Mouse (Mus musculus) myocyte (in vitro differentiated cells): Measurements from ENCODE around the gene Fut2. TPM values are rescaled to one million over a fixed set of nuclear protein-coding genes. Genes with fewer than 3 reads are reported as not detected.
"Not testable (repeated sequence)": the region's sequence is repeated elsewhere in the genome, so short reads cannot be mapped to it uniquely, and the experiment has no call there.

Source experiments
- H3K27me3 ChIP-seq: one replicate; pipeline ENCODE4 v1.6.1; 2011; ENCODE audit not compliant: control insufficient read depth, insufficient read depth, insufficient read length
- H3K36me3 ChIP-seq: one replicate; pipeline ENCODE4 v1.6.1; 2011; ENCODE audit not compliant: control insufficient read depth, insufficient read depth
- H3K4me2 ChIP-seq: one replicate; pipeline ENCODE4 v1.6.1; 2011; ENCODE audit warnings: low read depth, control low read depth
- H3K4me3 ChIP-seq: one replicate; pipeline ENCODE4 v1.5.1; 2011; ENCODE audit warnings: mild to moderate bottlenecking, control low read depth, moderate library complexity
- H3K79me2 ChIP-seq: one replicate; pipeline ENCODE4 v1.6.1; 2011; ENCODE audit not compliant: control insufficient read depth, insufficient read depth
- H3ac ChIP-seq: one replicate; pipeline ENCODE4 v1.6.1; 2011; ENCODE audit not compliant: control insufficient read depth, insufficient read length
- CEBPB ChIP-seq: IDR thresholded peaks from 2 replicates; pipeline ENCODE4 v1.6.1; 2011; ENCODE audit warnings: mild to moderate bottlenecking, moderate library complexity; ENCODE audit not compliant: poor library complexity, insufficient read depth, severe bottlenecking
- E2F4 ChIP-seq: IDR thresholded peaks from one replicate; pipeline ENCODE4 v1.6.1; 2011; ENCODE audit warnings: mild to moderate bottlenecking, control low read depth, moderate library complexity; ENCODE audit not compliant: insufficient read depth
- MAX ChIP-seq: IDR thresholded peaks from one replicate; pipeline ENCODE4 v1.6.1; 2011; ENCODE audit warnings: low read depth, mild to moderate bottlenecking, control low read depth
- MYOD1 ChIP-seq, 3 experiments: IDR thresholded peaks; one replicate each; pipeline ENCODE4 v1.6.1; 2011; ENCODE audit warnings: control low read depth in 2 of 3, low read depth in 2 of 3, mild to moderate bottlenecking in 2 of 3, moderate library complexity in 1 of 3; ENCODE audit not compliant: insufficient read length in 2 of 3, control insufficient read depth in 1 of 3
- MYOG ChIP-seq, 3 experiments: IDR thresholded peaks; one replicate each; pipeline ENCODE4 v1.6.1; 2011; ENCODE audit warnings: control low read depth in 2 of 3, low read depth in 2 of 3, mild to moderate bottlenecking in 2 of 3; ENCODE audit not compliant: insufficient read length in 2 of 3, control insufficient read depth in 1 of 3, insufficient read depth in 1 of 3
- POLR2A ChIP-seq: IDR thresholded peaks from one replicate; pipeline ENCODE4 v1.6.1; 2011; ENCODE audit warnings: low read depth, mild to moderate bottlenecking, control low read depth, moderate library complexity; ENCODE audit not compliant: insufficient read length
- POLR2AphosphoS2 ChIP-seq: IDR thresholded peaks from one replicate; pipeline ENCODE4 v1.6.1; 2011; ENCODE audit warnings: low read depth, control low read depth; ENCODE audit not compliant: insufficient read length
- REST ChIP-seq: IDR thresholded peaks from one replicate; pipeline ENCODE4 v1.6.1; 2011; ENCODE audit warnings: mild to moderate bottlenecking, control low read depth, moderate library complexity; ENCODE audit not compliant: insufficient read depth, insufficient read length
- SRF ChIP-seq: IDR thresholded peaks from one replicate; pipeline ENCODE4 v1.6.1; 2011; ENCODE audit warnings: low read depth; ENCODE audit not compliant: control insufficient read depth, insufficient read length
- TCF12 ChIP-seq: IDR thresholded peaks from one replicate; pipeline ENCODE4 v1.6.1; 2011; ENCODE audit warnings: mild to moderate bottlenecking, control low read depth; ENCODE audit not compliant: poor library complexity, insufficient read depth, severe bottlenecking
- TCF3 ChIP-seq: IDR thresholded peaks from one replicate; pipeline ENCODE4 v1.6.1; 2011; ENCODE audit warnings: low read depth, control low read depth; ENCODE audit not compliant: insufficient read length
- USF1 ChIP-seq: IDR thresholded peaks from one replicate; pipeline ENCODE4 v1.6.1; 2011; ENCODE audit warnings: low read depth, mild to moderate bottlenecking, control low read depth, moderate library complexity
- polyA plus RNA-seq: library from polyadenylated mRNA; unstranded; fragments of >200 nt; fragmentation: generic; extraction: Trizol; gene quantifications from one replicate; pipeline ENCODE4 v1.2.1, GENCODE M21; 2012; ENCODE audit warnings: missing spikeins

Fut2 gene
- polyA plus RNA-seq, 1 experiment = 0.41 TPM

DNA sequence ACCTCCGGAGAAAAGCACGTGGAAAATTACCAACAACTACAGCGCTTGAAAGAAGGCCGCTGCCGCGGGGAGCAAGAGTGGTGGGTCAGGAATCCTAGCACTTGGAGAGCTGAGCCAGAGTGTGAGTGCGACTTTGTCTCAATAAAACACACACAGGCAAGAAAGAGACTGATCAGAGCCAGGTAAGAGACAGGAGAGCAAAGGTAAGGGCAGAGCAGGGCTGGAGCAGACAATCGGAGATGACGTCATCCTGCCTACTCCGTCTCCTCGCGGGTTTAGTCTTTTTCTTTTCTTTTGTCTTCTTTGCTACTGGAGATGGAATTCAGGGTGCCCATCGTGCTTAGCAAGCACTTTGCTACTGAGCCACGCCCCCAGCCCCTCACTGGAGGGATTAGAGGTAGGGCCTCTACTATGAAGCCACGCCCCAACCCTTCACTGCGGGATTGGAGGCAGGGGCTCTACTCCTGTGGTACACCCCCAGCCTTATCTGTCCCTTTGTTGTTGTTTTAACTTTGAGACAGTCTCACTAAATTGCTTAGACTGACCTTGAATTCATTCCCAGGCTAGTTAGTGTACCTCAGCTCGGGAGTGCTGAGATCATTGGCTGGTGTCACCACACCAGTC, 11.7 kb downstream of the Fut2 start:
- Histone ChIP-seq H3K27me3 (no peaks in the 10 kb centered on the region), H3ac (no peak overlapping the region), H3K79me2 (no peaks in the 10 kb centered on the region), H3K4me3 (no peak overlapping the region), H3K36me3 (no peaks in the 10 kb centered on the region), H3K4me2 (no peak overlapping the region)
- no peak for TF ChIP-seq POLR2A
- TF ChIP-seq MYOD1 (IDR thresholded peaks at IDR 0.05; ENCODE audit: control insufficient read depth in 1 of 3, insufficient read length in 2 of 3, low read depth in 2 of 3) = no peak
- no peak for TF ChIP-seq MAX
- no peak for TF ChIP-seq REST
- TF ChIP-seq SRF = no peak
- no peak for TF ChIP-seq MYOG (IDR thresholded peaks at IDR 0.05; ENCODE audit: control insufficient read depth in 1 of 3, insufficient read depth in 1 of 3, insufficient read length in 2 of 3, low read depth in 2 of 3)
- no peak for TF ChIP-seq TCF3
- no peak for TF ChIP-seq POLR2AphosphoS2

DNA sequence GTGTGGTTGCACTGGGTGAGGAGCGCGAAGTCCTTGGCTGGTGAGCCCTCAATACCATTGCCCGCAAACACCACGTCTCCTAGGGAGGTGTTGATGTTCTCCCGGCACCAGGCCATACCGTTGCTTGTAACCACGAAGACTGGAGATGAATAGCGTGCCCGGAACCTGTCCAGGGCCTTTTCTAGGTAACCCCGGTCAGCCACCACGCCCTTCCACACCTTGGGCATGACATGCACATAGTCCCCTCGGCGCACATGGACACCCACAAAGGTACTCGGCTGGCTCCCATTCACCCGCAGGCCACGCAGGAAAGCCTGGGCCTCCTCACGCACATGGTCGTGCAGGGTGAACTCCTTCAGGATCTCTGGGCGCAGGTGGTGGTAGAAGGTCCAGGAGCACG, 15.7 kb downstream of the Fut2 start:
- peak; percentile 70 for TF ChIP-seq POLR2AphosphoS2
- H3K4me2 ChIP-seq, H3K79me2 ChIP-seq, H3K36me3 ChIP-seq, H3ac ChIP-seq, H3K27me3 ChIP-seq, H3K4me3 ChIP-seq: not testable (repeated sequence)

DNA sequence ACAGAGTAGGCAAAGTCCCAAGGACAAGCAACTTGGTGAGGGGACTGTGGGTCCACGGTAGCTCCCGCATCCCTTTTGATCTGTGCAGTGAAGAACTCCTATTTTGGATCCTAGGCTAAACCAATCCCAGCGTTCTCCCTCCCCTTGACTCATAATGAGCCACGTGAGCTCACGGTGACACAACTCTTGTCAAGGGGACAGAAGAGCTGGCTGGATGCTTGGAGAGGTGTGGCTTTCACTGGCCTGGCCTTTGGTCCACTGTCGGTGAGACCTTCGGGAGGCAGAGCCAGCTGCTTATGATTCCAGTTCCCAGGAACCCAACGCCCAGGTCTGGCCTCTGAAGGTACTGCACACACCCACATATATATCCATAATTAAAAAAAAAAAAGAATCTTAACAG, 16.8 kb downstream of the Fut2 start:
- H3K27me3 ChIP-seq = no peaks in the 10 kb centered on the region
- TF ChIP-seq POLR2A = peak; percentile 18
- TF ChIP-seq POLR2AphosphoS2 = no peak
- no peak overlapping the region for H3K4me3 ChIP-seq
- no peaks in the 10 kb centered on the region for H3K36me3 ChIP-seq
- no peaks in the 10 kb centered on the region for H3K79me2 ChIP-seq
- no peak overlapping the region for H3ac ChIP-seq
- no peak overlapping the region for H3K4me2 ChIP-seq

DNA sequence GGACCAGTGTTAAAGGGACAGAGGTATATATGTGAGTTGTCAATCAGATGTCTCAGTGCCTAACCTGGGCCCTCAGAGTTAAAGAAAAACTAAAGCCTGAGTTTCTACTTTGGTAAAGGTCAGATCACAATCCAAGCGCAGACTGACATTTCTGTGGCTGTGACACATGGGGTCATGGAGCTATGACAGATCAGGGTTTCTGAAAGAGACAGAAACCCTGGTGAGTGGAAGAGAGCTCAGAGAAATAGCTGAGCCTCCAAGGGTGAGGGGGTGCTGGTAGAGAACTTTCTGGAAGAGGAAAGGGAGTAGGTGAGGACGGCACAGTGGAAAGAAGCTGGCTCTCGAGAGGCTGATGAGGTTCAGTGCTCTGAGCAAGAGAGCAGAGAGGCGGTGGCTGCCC, 19.5 kb downstream of the Fut2 start:
- TF ChIP-seq CEBPB (no peak), MYOG (IDR thresholded peaks at IDR 0.05; ENCODE audit: control insufficient read depth in 1 of 3, insufficient read depth in 1 of 3, insufficient read length in 2 of 3, low read depth in 2 of 3) (no peak), MYOD1 (IDR thresholded peaks at IDR 0.05; ENCODE audit: control insufficient read depth in 1 of 3, insufficient read length in 2 of 3, low read depth in 2 of 3) (no peak), TCF3 (no peak), TCF12 (no peak), SRF (no peak), USF1 (no peak), POLR2A (no peak), POLR2AphosphoS2 (no peak), MAX (no peak), REST (no peak), E2F4 (no peak)
- no peak overlapping the region for H3K4me2 ChIP-seq
- H3ac ChIP-seq = no peak overlapping the region
- H3K36me3 ChIP-seq = no peaks in the 10 kb centered on the region
- no peak overlapping the region for H3K4me3 ChIP-seq
- H3K79me2 ChIP-seq = no peaks in the 10 kb centered on the region
- H3K27me3 ChIP-seq = no peaks in the 10 kb centered on the region

DNA sequence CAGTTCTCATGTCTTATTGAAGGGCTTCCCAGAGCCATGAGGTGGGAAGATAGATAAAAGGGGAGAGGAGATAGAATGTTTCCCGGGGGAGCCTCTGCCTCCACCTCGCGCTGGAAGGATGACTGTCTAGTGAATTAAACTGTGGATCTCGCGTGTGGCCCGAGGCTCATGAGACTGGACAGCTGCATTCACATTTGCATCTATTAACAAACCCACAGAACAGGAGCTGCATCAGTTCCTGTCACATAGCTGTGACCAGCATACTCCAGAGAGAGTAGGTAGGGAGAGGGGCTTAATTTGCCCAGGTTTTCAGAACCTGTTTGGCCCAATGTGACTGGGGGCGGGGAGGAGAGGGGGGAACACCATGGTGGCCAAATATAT, 20.6 kb downstream of the Fut2 start:
- Histone ChIP-seq H3ac (no peak overlapping the region), H3K27me3 (no peaks in the 10 kb centered on the region), H3K36me3 (no peaks in the 10 kb centered on the region), H3K4me3 (no peak overlapping the region), H3K4me2 (no peak overlapping the region), H3K79me2 (no peaks in the 10 kb centered on the region)
- TF ChIP-seq MYOG (IDR thresholded peaks at IDR 0.05; ENCODE audit: control insufficient read depth in 1 of 3, insufficient read depth in 1 of 3, insufficient read length in 2 of 3, low read depth in 2 of 3) (peak in 1 of 3 experiments; percentile 42), E2F4 (no peak)
